Comparison of ENCODE assay signal across 8 mouse cellular contexts in the genomic region with DNA sequence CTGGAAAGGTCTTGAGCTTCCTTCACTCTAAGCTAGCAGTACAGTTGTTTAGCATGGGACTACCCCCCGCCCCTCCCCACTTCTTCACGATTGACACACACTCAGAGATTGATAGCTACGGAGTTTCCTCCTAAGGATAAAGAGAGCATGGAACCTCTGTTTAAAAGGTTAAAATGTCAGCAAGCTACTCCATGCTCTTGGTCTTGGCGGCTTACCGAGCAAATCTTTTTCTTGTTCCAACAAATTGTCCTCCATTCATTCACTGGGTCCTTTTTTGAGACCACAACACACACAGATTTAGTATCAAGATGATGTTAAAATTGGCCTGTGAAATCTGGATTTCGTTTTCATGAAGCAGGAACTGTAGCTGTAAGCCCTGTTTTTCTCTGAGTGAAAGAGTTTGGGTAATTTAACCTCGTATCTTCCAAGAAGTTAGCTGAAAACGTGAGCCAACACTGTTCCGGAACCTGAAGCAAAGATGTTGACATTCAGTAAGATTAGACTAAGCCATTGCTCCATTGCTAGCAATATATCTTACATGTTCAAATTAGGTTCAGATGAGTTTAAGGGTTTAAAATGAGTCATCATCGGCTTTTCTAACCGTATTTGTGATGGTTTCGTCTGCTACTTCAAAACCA. TPM values are rescaled to one million over a fixed set of nuclear protein-coding genes. Genes with fewer than 3 reads are reported as not detected.
DNase-seq lines count a peak whose midpoint lies in the region; ATAC-seq and TF ChIP-seq lines count a peak whose summit lies in the region.

No protein-coding gene starts in this region.

- TF ChIP-seq RAD21 in CH12.LX (IDR thresholded peaks at IDR 0.05; ENCODE audit: low read depth, low read length): no peak

- no peaks in the 10 kb centered on the region for H3K27me3 ChIP-seq in CH12.LX (replicated peaks)
- H3K27me3 ChIP-seq in limb, embryonic 10.5 days (ENCODE audit: low read depth, poor library complexity, severe bottlenecking): no peaks in the 10 kb centered on the region
- H3K27me3 ChIP-seq in neural tube, embryonic 13.5 days: no peaks in the 10 kb centered on the region

- peak overlapping the region; percentile 65; the same call in 1 of the 2 replicates for H3K27ac ChIP-seq in CH12.LX (ENCODE audit: insufficient read depth, low read depth)
- H3K27ac ChIP-seq in limb, embryonic 10.5 days: no peak overlapping the region
- H3K27ac ChIP-seq in neural tube, embryonic 13.5 days (replicated peaks): peak overlapping the region; percentile 42; the same call in 1 of the 2 replicates

- dilution Hi-C loops in CH12.LX (cut with MboI; ENCODE audit: extremely low pct_ligation_motif_present, extremely low pct_unique_long_range_greater_than_20kb, low sequenced_read_pairs): no loop called here

- H3K4me3 ChIP-seq in CH12.LX (replicated peaks in 1 of 3; ENCODE audit: low read depth in 2 of 3, low read length in 2 of 3, poor library complexity in 1 of 3): peak overlapping the region; percentile 64 to 99 (median 93)
- H3K4me3 ChIP-seq in limb, embryonic 10.5 days: peak overlapping the region; percentile 97
- peak overlapping the region; percentile 97 for H3K4me3 ChIP-seq in neural tube, embryonic 13.5 days

- no peak for TF ChIP-seq CTCF in CH12.LX (conservative IDR thresholded peaks at IDR 0.05 in 1 of 2, IDR thresholded peaks at IDR 0.05 in 1 of 2; ENCODE audit: low read depth in 2 of 2, low read length in 2 of 2)

- in situ Hi-C loops in CH12.LX (cut with MboI; ENCODE audit: low pct_ligation_motif_present, low pct_unique_long_range_greater_than_20kb, low sequenced_read_pairs): no loop called here

- TF ChIP-seq EP300 in CH12.LX (IDR thresholded peaks at IDR 0.05; ENCODE audit: low read length): no peak

- peak; percentile 28; the same call in 1 of the 2 replicates for ATAC-seq in erythroblast, adult 5-6 weeks (replicated peaks; ENCODE audit: low FRiP score, poor library complexity, severe bottlenecking)
- no peak for ATAC-seq in neural tube, embryonic 13.5 days (ENCODE audit: low read depth)
- no peak for ATAC-seq in monocyte, adult 5-6 weeks (replicated peaks; ENCODE audit: insufficient number of reproducible peaks, low FRiP score, low TSS enrichment, poor library complexity, severe bottlenecking)

- 33% methylated on average over 12 of the region's 12 CpGs for WGBS in limb, embryonic 10.5 days
- 26% methylated on average over 12 of the region's 12 CpGs for WGBS in neural tube, embryonic 13.5 days

- no peak for TF ChIP-seq POLR2A in CH12.LX (IDR thresholded peaks at IDR 0.05; ENCODE audit: low read depth, low read length)

- H3K4me2 ChIP-seq in CH12.LX (ENCODE audit: insufficient read depth, low read depth, poor library complexity, severe bottlenecking): peak overlapping the region; percentile 99
- peak overlapping the region; percentile 74 for H3K4me2 ChIP-seq in neural tube, embryonic 13.5 days

- peaks cover 0 to 7% of the 10 kb centered on the region in 2 experiments for H3K36me3 ChIP-seq in CH12.LX (replicated peaks in 1 of 2; ENCODE audit: control insufficient read depth in 1 of 2, insufficient read depth in 1 of 2, low read length in 1 of 2)
- H3K36me3 ChIP-seq in limb, embryonic 10.5 days: peaks cover 19% of the 10 kb centered on the region
- H3K36me3 ChIP-seq in neural tube, embryonic 13.5 days: no peaks in the 10 kb centered on the region

- peak; percentile 15 for DNase-seq in heart, adult 8-10 months (ENCODE audit: low spot score)
- no peak for DNase-seq in heart, adult 11 months
- peak; percentile 42 for DNase-seq in CH12.LX (ENCODE audit: extremely low read depth)
- DNase-seq in limb, embryonic 10.5 days (ENCODE audit: low spot score): no peak
- DNase-seq in spleen, postnatal 14 days (ENCODE audit: low spot score in 2 of 2): no peak

- no peaks in the 10 kb centered on the region for H3K9me3 ChIP-seq in CH12.LX (replicated peaks; ENCODE audit: low read length)
- H3K9me3 ChIP-seq in limb, embryonic 10.5 days (replicated peaks): no peaks in the 10 kb centered on the region
- H3K9me3 ChIP-seq in neural tube, embryonic 13.5 days: no peaks in the 10 kb centered on the region

- peaks cover 36% of the 10 kb centered on the region for H3K79me2 ChIP-seq in CH12.LX (replicated peaks; ENCODE audit: control insufficient read depth, extremely low read depth, insufficient read depth, poor library complexity, severe bottlenecking)

- peaks cover 16 to 55% of the 10 kb centered on the region in 2 experiments for H3K4me1 ChIP-seq in CH12.LX (ENCODE audit: control insufficient read depth in 1 of 2, insufficient read depth in 2 of 2)
- peaks cover 8% of the 10 kb centered on the region for H3K4me1 ChIP-seq in limb, embryonic 10.5 days
- H3K4me1 ChIP-seq in neural tube, embryonic 13.5 days (replicated peaks): peaks cover 35% of the 10 kb centered on the region

- peak overlapping the region; percentile 95 for H3K9ac ChIP-seq in CH12.LX (ENCODE audit: insufficient read depth, low read depth)
- H3K9ac ChIP-seq in neural tube, embryonic 13.5 days: peak overlapping the region; percentile 75

TF ChIP-seq in CH12.LX, 34 proteins besides CTCF, POLR2A, EP300 and RAD21:
- TF ChIP-seq MAZ (IDR thresholded peaks at IDR 0.05; ENCODE audit: low read depth, low read length): 0 out of 2 replicates have a peak, but pooled peaks have one; percentile 24
- TF ChIP-seq MAFK (IDR thresholded peaks at IDR 0.05; ENCODE audit: insufficient replicate concordance, low read length): no peak
- TF ChIP-seq SIN3A (IDR thresholded peaks at IDR 0.05; ENCODE audit: low read length): peak; percentile 28; the same call in 1 of the 2 replicates
- 0 out of 2 replicates have a peak, but pooled peaks have one; percentile 14 for TF ChIP-seq NRF1 (IDR thresholded peaks at IDR 0.05; ENCODE audit: low read depth, low read length)
- peak; percentile 70; the same call in 1 of the 2 replicates for TF ChIP-seq MXI1 (IDR thresholded peaks at IDR 0.05; ENCODE audit: low read depth, low read length)
- TF ChIP-seq ELF1 (IDR thresholded peaks at IDR 0.05; ENCODE audit: low read depth, low read length): 0 out of 2 replicates have a peak, but pooled peaks have one; percentile 16
- TF ChIP-seq CHD1 (IDR thresholded peaks at IDR 0.05; ENCODE audit: low read depth, low read length): peak; percentile 51; the same call in 1 of the 2 replicates
- no peak for TF ChIP-seq PAX5 (IDR thresholded peaks at IDR 0.05; ENCODE audit: low read length)
- peak; percentile 61 for TF ChIP-seq BHLHE40 (IDR thresholded peaks at IDR 0.05; ENCODE audit: low read depth, low read length)

RNA-seq across cellular contexts. Expression of a gene that starts 0.7 kb away (rescaled TPM):
- total RNA-seq in heart, adult 8-10 months (2022): 10 to 100 TPM; 28.2 to 34.3 (median 31.5) TPM
- total RNA-seq in CH12.LX (2012; rRNA removed) (36.6 TPM in 2 replicates), CH12.LX (2014; rRNA removed) (96.1 and 101 TPM in 2 replicates)
- 56.2 and 68.1 TPM in 2 replicates for polyA plus RNA-seq in CH12.LX (2012; ENCODE audit: insufficient read length, low read depth)
- 88.8 and 116 TPM in 2 replicates for total RNA-seq in erythroblast, adult 5-6 weeks (2015; ENCODE audit: low replicate concordance)
- 84.1 and 89.2 TPM in 2 replicates for total RNA-seq in erythroblast, adult 5-6 weeks (2017; ENCODE audit: low replicate concordance)
- polyA plus RNA-seq in limb, embryonic 10.5 days (2016; fragmentation: Nextera tagmentation; extraction: Ambion mirVana): 44.3 and 48.6 TPM in 2 replicates
- polyA plus RNA-seq in neural tube, embryonic 13.5 days (2015; fragmentation: Nextera tagmentation; extraction: Ambion mirVana): 25.4 and 29.7 TPM in 2 replicates
- 397 to 474 TPM (median 450 TPM) in 3 replicates for total RNA-seq in monocyte, adult 5-6 weeks (2017)

RNA-seq across cellular contexts. Expression of a gene that starts 39.2 kb away (rescaled TPM):
- 100 to 1,000 TPM in 3 of 4 experiments, 10 to 100 TPM in 1; 99.8 to 126 (median 104) TPM for total RNA-seq in heart, adult 8-10 months (2022)
- total RNA-seq in CH12.LX (2012; rRNA removed) (0.08 and 0.17 TPM in 2 replicates), CH12.LX (2014; rRNA removed) (0.39 and 0.47 TPM in 2 replicates)
- 0.46 and 0.81 TPM in 2 replicates for polyA plus RNA-seq in CH12.LX (2012; ENCODE audit: insufficient read length, low read depth)
- total RNA-seq in erythroblast, adult 5-6 weeks (2015; ENCODE audit: low replicate concordance): not detected in 2 replicates
- total RNA-seq in erythroblast, adult 5-6 weeks (2017; ENCODE audit: low replicate concordance): 0.14 TPM in 1 of 2 replicates, not detected in the other
- 0.19 and 0.25 TPM in 2 replicates for polyA plus RNA-seq in limb, embryonic 10.5 days (2016; fragmentation: Nextera tagmentation; extraction: Ambion mirVana)
- 0.40 and 0.68 TPM in 2 replicates for polyA plus RNA-seq in neural tube, embryonic 13.5 days (2015; fragmentation: Nextera tagmentation; extraction: Ambion mirVana)
- 0.19 TPM in 1 of 3 replicates, not detected in the others for total RNA-seq in monocyte, adult 5-6 weeks (2017)

Comparison
In these comparisons a context has a peak if more than half of its experiments do, and no peak if none do; other contexts are left out.
1. DNase-seq: peak in heart, adult 8-10 months (single experiment) and CH12.LX (single experiment); none in heart, adult 11 months (single experiment), limb, embryonic 10.5 days (single experiment) and spleen, postnatal 14 days (0 of 2).
2. RNA of a gene that starts 39.2 kb away (total RNA-seq): 99.8 to 126 TPM in heart, adult 8-10 months; 0.08 to 0.47 TPM in CH12.LX, 0.14 TPM in erythroblast, adult 5-6 weeks and 0.19 TPM in monocyte, adult 5-6 weeks; every median in the first group is over 10 times any median in the second.
3. Peak in every context shown above with its lines, with median percentiles within 50 percentile points of each other: H3K4me3 ChIP-seq.